Mouse (Mus musculus) E14TG2a.4 (cell line): ENCODE measurements around the gene Tex261.

ENCODE experiments used
- CTCF ChIP-seq: conservative IDR thresholded peaks from 2 replicates; pipeline ENCODE4 v1.5.1; 2014; ENCODE audit warnings: low read length
- NANOG ChIP-seq: IDR thresholded peaks from 2 replicates; pipeline ENCODE4 v1.6.1; 2014; ENCODE audit warnings: borderline replicate concordance, low read length, mixed read lengths

DNA sequence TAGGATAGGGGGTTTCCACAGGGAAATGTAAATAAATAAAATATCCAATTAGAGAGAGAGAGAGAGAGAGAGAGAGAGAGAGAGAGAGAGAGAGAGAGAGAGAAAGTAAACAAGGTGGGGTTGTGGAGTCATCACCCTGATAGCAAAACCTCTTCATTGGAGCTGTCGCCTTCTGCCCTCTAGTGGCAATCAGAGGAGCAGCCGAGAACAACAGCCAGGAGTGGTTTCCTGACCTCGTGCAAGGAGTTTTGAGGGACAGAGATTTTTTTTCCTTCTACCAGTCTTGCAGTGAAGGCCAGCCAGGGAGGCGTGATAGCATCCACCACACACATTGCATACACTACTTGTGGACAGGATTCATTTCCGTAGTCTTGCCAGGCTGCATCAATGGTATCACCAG, 3.4 kb upstream of the Tex261 start:
- TF ChIP-seq CTCF (peak; percentile 72), NANOG (no peak)
